Mouse (Mus musculus): ENCODE measurements around the gene Gzmg. TPM values are rescaled to one million over a fixed set of nuclear protein-coding genes. Genes with fewer than 3 reads are reported as not detected.

The Gzmg gene
- not detected in 2 replicates for polyA plus RNA-seq (2012; rRNA removed; ENCODE audit: low replicate concordance)

GRCm38 (mm10) chr14:56159479-56159878, at the start of gene Gzmg:
Gene Gzmg, minus strand, starts transcription at chr14:56159579.

DNA sequence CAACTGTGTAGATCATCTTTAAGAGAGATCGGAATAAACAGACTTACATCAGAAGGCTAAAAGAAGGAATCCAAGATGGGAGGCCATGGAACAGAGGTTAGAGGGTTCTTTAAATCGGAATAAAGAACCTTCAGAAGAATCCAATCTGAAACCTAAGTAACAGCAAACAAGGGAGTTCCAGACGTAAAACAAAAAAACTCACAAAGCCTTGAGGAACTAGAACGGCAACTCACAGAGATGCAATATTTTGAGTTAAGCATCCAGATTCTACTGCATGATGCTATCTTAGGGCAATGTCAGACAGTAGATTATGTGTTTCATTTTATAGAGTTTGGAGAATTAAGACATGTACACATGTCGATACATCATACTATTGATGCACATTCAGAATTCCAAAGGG, 15.1 kb upstream of the Gzmg start, which contains the start of gene Gzmn:
Gene Gzmn, minus strand, starts transcription at position 101 of the 400 bp plus-strand sequence.

DNA sequence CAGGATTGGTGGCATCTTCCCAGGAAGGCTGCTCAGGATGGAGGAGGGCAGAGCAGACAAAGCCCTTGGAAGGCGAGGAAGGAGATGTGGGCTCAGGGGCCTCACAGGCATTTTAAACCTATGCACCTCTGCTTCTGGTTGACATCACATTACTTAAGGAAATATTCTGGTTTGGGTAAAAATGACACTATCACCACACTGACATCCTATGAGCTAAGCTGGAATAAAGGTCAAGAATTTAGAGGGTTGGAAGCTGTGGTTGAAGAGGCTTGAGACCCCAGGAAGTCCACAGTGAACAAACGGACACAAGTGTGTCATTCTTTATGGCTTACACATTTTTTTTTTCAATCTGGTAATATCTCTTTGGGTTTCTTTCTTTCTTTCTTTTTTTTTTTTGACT, 26.9 kb downstream of the Gzmg start, which contains the start of gene Gzmd:
Gene Gzmd, minus strand, starts transcription at position 101 of the 400 bp plus-strand sequence.

GRCm38 (mm10) chr14:56120525-56120924, 38.9 kb downstream of the Gzmg start, which contains the start of gene Gzme:
Gene Gzme, minus strand, starts transcription at chr14:56120625.

Other genes starting within 250 kb of the Gzmg start
- 17.9 and 42.7 TPM in 2 replicates for gene Cma1, start 214.9 kb downstream of the Gzmg start, polyA plus RNA-seq (2012; rRNA removed; ENCODE audit: low replicate concordance)
- not detected in 2 replicates for gene Cma2, start 208.6 kb downstream of the Gzmg start, polyA plus RNA-seq (2012; rRNA removed; ENCODE audit: low replicate concordance)
- gene Mcpt1, start 141.6 kb downstream of the Gzmg start, polyA plus RNA-seq (2012; rRNA removed; ENCODE audit: low replicate concordance): 0.11 TPM in 1 of 2 replicates, not detected in the other
- not detected in 2 replicates for gene Mcpt9, start 129.1 kb downstream of the Gzmg start, polyA plus RNA-seq (2012; rRNA removed; ENCODE audit: low replicate concordance)
- not detected in 2 replicates for gene Mcpt2, start 117.5 kb downstream of the Gzmg start, polyA plus RNA-seq (2012; rRNA removed; ENCODE audit: low replicate concordance)
- 25.7 and 57.6 TPM in 2 replicates for gene Mcpt4, start 97.3 kb downstream of the Gzmg start, polyA plus RNA-seq (2012; rRNA removed; ENCODE audit: low replicate concordance)
- gene Mcpt8, start 74.3 kb downstream of the Gzmg start, polyA plus RNA-seq (2012; rRNA removed; ENCODE audit: low replicate concordance): not detected in 2 replicates
- gene Ctsg, start 57.0 kb downstream of the Gzmg start, polyA plus RNA-seq (2012; rRNA removed; ENCODE audit: low replicate concordance): 0.20 and 0.32 TPM in 2 replicates
- not detected in 2 replicates for gene Gzme, start 39.0 kb downstream of the Gzmg start, polyA plus RNA-seq (2012; rRNA removed; ENCODE audit: low replicate concordance)
- gene Gzmd, start 27.0 kb downstream of the Gzmg start, polyA plus RNA-seq (2012; rRNA removed; ENCODE audit: low replicate concordance): not detected in 2 replicates
- not detected in 2 replicates for gene Gzmn, start 15.0 kb upstream of the Gzmg start, polyA plus RNA-seq (2012; rRNA removed; ENCODE audit: low replicate concordance)
- gene Gzmf, start 51.8 kb upstream of the Gzmg start, polyA plus RNA-seq (2012; rRNA removed; ENCODE audit: low replicate concordance): not detected in 2 replicates
- 0.46 and 1.0 TPM in 2 replicates for gene Gzmc, start 75.1 kb upstream of the Gzmg start, polyA plus RNA-seq (2012; rRNA removed; ENCODE audit: low replicate concordance)
- 1.1 and 2.3 TPM in 2 replicates for gene Gzmb, start 102.7 kb upstream of the Gzmg start, polyA plus RNA-seq (2012; rRNA removed; ENCODE audit: low replicate concordance)
- gene Atp12a, start 205.5 kb upstream of the Gzmg start, polyA plus RNA-seq (2012; rRNA removed; ENCODE audit: low replicate concordance): 0.20 TPM in 1 of 2 replicates, not detected in the other
- gene Rnf17, start 243.0 kb upstream of the Gzmg start, polyA plus RNA-seq (2012; rRNA removed; ENCODE audit: low replicate concordance): not detected in 2 replicates